Mouse (Mus musculus): ENCODE measurements around the gene Rsph3b. TPM values are rescaled to one million over a fixed set of nuclear protein-coding genes. Genes with fewer than 3 reads are reported as not detected.
"Not testable (repeated sequence)": the region's sequence is repeated elsewhere in the genome, so short reads cannot be mapped to it uniquely, and the experiment has no call there.

The Rsph3b gene
- 10 to 100 TPM; 25.4 to 26.9 TPM for total RNA-seq (2021)
- long read RNA-seq, experiment 1, transcript Rsph3b-202 (8 exons, 2,243 nt) = major isoform, 15 of 18 reads
- long read RNA-seq, experiment 1, partial matches to known transcripts = 3 of 18 reads
- long read RNA-seq, experiment 1, other reads (novel, unspliced or antisense) = 0 of 18 reads
- long read RNA-seq, experiment 2, transcript Rsph3b-202 (8 exons, 2,243 nt) = major isoform, 20 of 25 reads
- long read RNA-seq, experiment 2, partial matches to known transcripts = 2 of 25 reads
- long read RNA-seq, experiment 2, other reads (novel, unspliced or antisense) = 3 of 25 reads

- DNase-seq (ENCODE audit: low spot score) = peak; percentile 78
Measured at GRCm38 (mm10) chr17:6947984-6948768, at the start of gene Rsph3b. Gene Rsph3b, minus strand, starts transcription at chr17:6948682.

GRCm38 (mm10) chr17:6997778-6998490, 49.5 kb upstream of the Rsph3b start:
- DNase-seq (ENCODE audit: low spot score) = not testable (repeated sequence)

GRCm38 (mm10) chr17:6996826-6997225, 48.3 kb upstream of the Rsph3b start:
- DNase-seq (ENCODE audit: low spot score) = not testable (repeated sequence)

- DNase-seq (ENCODE audit: low spot score) = not testable (repeated sequence)
Measured at GRCm38 (mm10) chr17:6995504-6995903, 47.0 kb upstream of the Rsph3b start.

GRCm38 (mm10) chr17:6986118-6986517, 37.6 kb upstream of the Rsph3b start:
- DNase-seq (ENCODE audit: low spot score) = not testable (repeated sequence)

- not testable (repeated sequence) for DNase-seq (ENCODE audit: low spot score)
Measured at GRCm38 (mm10) chr17:6980144-6980543, 31.7 kb upstream of the Rsph3b start.

GRCm38 (mm10) chr17:6979380-6979779, 30.9 kb upstream of the Rsph3b start:
- not testable (repeated sequence) for DNase-seq (ENCODE audit: low spot score)

GRCm38 (mm10) chr17:6978287-6979248, 30.1 kb upstream of the Rsph3b start, which contains the start of gene Gm49721:
Gene Gm49721, plus strand, starts transcription at chr17:6978904.
- peak; percentile 63 for DNase-seq (ENCODE audit: low spot score)

- not testable (repeated sequence) for DNase-seq (ENCODE audit: low spot score)
Measured at GRCm38 (mm10) chr17:6974985-6975384, 26.5 kb upstream of the Rsph3b start.

- not testable (repeated sequence) for DNase-seq (ENCODE audit: low spot score)
Measured at GRCm38 (mm10) chr17:6972836-6973396, 24.4 kb upstream of the Rsph3b start.

- DNase-seq (ENCODE audit: low spot score) = not testable (repeated sequence)
Measured at GRCm38 (mm10) chr17:6971238-6971637, 22.8 kb upstream of the Rsph3b start.

GRCm38 (mm10) chr17:6970334-6970733, 21.9 kb upstream of the Rsph3b start, which contains the start of gene Rnaset2b:
Gene Rnaset2b, plus strand, starts transcription at chr17:6970634.
- DNase-seq (ENCODE audit: low spot score) = not testable (repeated sequence)

- DNase-seq (ENCODE audit: low spot score) = not testable (repeated sequence)
Measured at GRCm38 (mm10) chr17:6967673-6968072, 19.2 kb upstream of the Rsph3b start.

GRCm38 (mm10) chr17:6965364-6965763, 16.9 kb upstream of the Rsph3b start:
- DNase-seq (ENCODE audit: low spot score) = not testable (repeated sequence)

GRCm38 (mm10) chr17:6962936-6963335, 14.5 kb upstream of the Rsph3b start:
- DNase-seq (ENCODE audit: low spot score) = not testable (repeated sequence)

- DNase-seq (ENCODE audit: low spot score) = not testable (repeated sequence)
Measured at GRCm38 (mm10) chr17:6962339-6962738, 13.9 kb upstream of the Rsph3b start.

GRCm38 (mm10) chr17:6961181-6962000, 12.9 kb upstream of the Rsph3b start:
- DNase-seq (ENCODE audit: low spot score) = not testable (repeated sequence)

- peak; percentile 27 for DNase-seq (ENCODE audit: low spot score)
Measured at GRCm38 (mm10) chr17:6960776-6961175, 12.3 kb upstream of the Rsph3b start, which contains the start of gene Tagap1. Gene Tagap1, minus strand, starts transcription at chr17:6961156.

GRCm38 (mm10) chr17:6960349-6960748, 11.9 kb upstream of the Rsph3b start:
- not testable (repeated sequence) for DNase-seq (ENCODE audit: low spot score)

Data from gastrocnemius, adult 18-20 months (tissue).